Mouse (Mus musculus): Measurements from ENCODE around the gene Smtn.

The Smtn gene

GRCm38 (mm10) chr11:3547047-3547446 lies 6.6 kb upstream of the Smtn start:
- no peak for DNase-seq

- no peak for DNase-seq
These were observed 5.8 kb upstream of the Smtn start for GRCm38 (mm10) chr11:3546242-3546562.

GRCm38 (mm10) chr11:3545531-3546241 lies 5.3 kb upstream of the Smtn start:
- no peak for DNase-seq

GRCm38 (mm10) chr11:3544409-3544808 lies 4.0 kb upstream of the Smtn start:
- DNase-seq, result no peak

- DNase-seq, result peak; percentile 59
These were observed 2.6 kb upstream of the Smtn start for GRCm38 (mm10) chr11:3543001-3543400.

- DNase-seq, result no peak
These were observed 1.5 kb upstream of the Smtn start for GRCm38 (mm10) chr11:3541932-3542331.

GRCm38 (mm10) chr11:3539826-3540196 lies 601 bp downstream of the Smtn start:
- no peak for DNase-seq

GRCm38 (mm10) chr11:3539111-3539825 lies 1.1 kb downstream of the Smtn start:
- DNase-seq, result peak; percentile 99

- no peak for DNase-seq
These were observed 2.1 kb downstream of the Smtn start for GRCm38 (mm10) chr11:3538341-3538740.

- DNase-seq, result no peak
These were observed 2.7 kb downstream of the Smtn start for GRCm38 (mm10) chr11:3537711-3538110.

GRCm38 (mm10) chr11:3536745-3537333 lies 3.6 kb downstream of the Smtn start:
- DNase-seq, result peak; percentile 67

- DNase-seq, result no peak
These were observed 4.3 kb downstream of the Smtn start for GRCm38 (mm10) chr11:3536082-3536481.

- peak; percentile 98 for DNase-seq
These were observed 4.9 kb downstream of the Smtn start for GRCm38 (mm10) chr11:3535406-3535986.

GRCm38 (mm10) chr11:3534956-3535355 lies 5.5 kb downstream of the Smtn start:
- DNase-seq, result peak; percentile 26

- DNase-seq, result no peak
These were observed 6.9 kb downstream of the Smtn start for GRCm38 (mm10) chr11:3533406-3533932.

GRCm38 (mm10) chr11:3532101-3532931 lies 8.1 kb downstream of the Smtn start:
- DNase-seq, result no peak

GRCm38 (mm10) chr11:3531634-3532033 lies 8.8 kb downstream of the Smtn start:
- no peak for DNase-seq

- no peak for DNase-seq
These were observed 9.7 kb downstream of the Smtn start for GRCm38 (mm10) chr11:3530731-3531130.

GRCm38 (mm10) chr11:3529476-3530252 lies 10.7 kb downstream of the Smtn start:
- DNase-seq, result no peak

GRCm38 (mm10) chr11:3528208-3528607 lies 12.2 kb downstream of the Smtn start:
- DNase-seq, result no peak

GRCm38 (mm10) chr11:3527766-3528165 lies 12.6 kb downstream of the Smtn start:
- DNase-seq, result no peak

Data from lung, postnatal 36 days (tissue).